Mouse (Mus musculus) liver, embryonic 14.5 days (tissue): ENCODE measurements around the gene Gale.

Experiments used
- CTCF ChIP-seq: IDR thresholded peaks from 2 replicates; pipeline ENCODE4 v1.5.1; 2016; ENCODE audit warnings: antibody characterized with exemption, low read depth, control low read depth
- EP300 ChIP-seq: IDR thresholded peaks from 2 replicates; pipeline ENCODE4 v1.6.1; 2016; ENCODE audit warnings: antibody characterized with exemption, low read depth

DNA sequence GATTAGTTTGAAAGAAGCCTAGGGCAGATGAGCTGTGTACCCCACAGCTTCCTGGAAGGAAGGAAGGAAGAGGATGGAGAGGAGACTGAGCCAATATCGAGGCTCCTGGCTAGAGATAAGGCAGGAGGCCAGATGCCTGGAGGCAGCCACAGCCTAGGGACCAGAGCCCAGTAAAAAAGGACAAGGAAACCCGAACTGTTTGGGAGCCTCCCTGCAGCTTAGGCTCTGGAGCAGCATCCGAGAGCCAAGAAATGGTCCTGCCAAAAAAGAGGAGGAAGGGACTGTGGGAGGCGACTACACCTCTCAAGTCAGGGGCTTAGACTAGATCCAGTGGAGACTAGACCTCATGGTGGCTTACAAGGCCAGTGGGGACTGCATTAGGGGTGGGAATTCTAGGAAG lies 20.1 kb upstream of the Gale start:
- TF ChIP-seq EP300 (no peak), CTCF (no peak)
